Mouse (Mus musculus): ENCODE results near the gene Kif3a.

The Kif3a gene

GRCm38 (mm10) chr11:53616748-53617558, 49.8 kb downstream of the Kif3a start:
- DNase-seq (ENCODE audit: low spot score) = no peak

- no peak for DNase-seq (ENCODE audit: low spot score)
Observed at GRCm38 (mm10) chr11:53617562-53618109, 50.5 kb downstream of the Kif3a start.

- DNase-seq (ENCODE audit: low spot score) = no peak
Observed at GRCm38 (mm10) chr11:53618619-53619198, 51.5 kb downstream of the Kif3a start, which contains the start of gene Il4. Gene Il4, minus strand, starts transcription at chr11:53618669.

- DNase-seq (ENCODE audit: low spot score) = no peak
Observed at GRCm38 (mm10) chr11:53619428-53619827, 52.2 kb downstream of the Kif3a start.

GRCm38 (mm10) chr11:53620094-53620493, 52.9 kb downstream of the Kif3a start:
- no peak for DNase-seq (ENCODE audit: low spot score)

- DNase-seq (ENCODE audit: low spot score) = no peak
Observed at GRCm38 (mm10) chr11:53621582-53622439, 54.6 kb downstream of the Kif3a start.

- DNase-seq (ENCODE audit: low spot score) = no peak
Observed at GRCm38 (mm10) chr11:53622440-53622806, 55.2 kb downstream of the Kif3a start.

- DNase-seq (ENCODE audit: low spot score) = no peak
Observed at GRCm38 (mm10) chr11:53623573-53623972, 56.4 kb downstream of the Kif3a start.

GRCm38 (mm10) chr11:53624124-53624523, 56.9 kb downstream of the Kif3a start:
- DNase-seq (ENCODE audit: low spot score) = no peak

GRCm38 (mm10) chr11:53626802-53627373, 59.7 kb downstream of the Kif3a start:
- DNase-seq (ENCODE audit: low spot score) = no peak

GRCm38 (mm10) chr11:53627859-53628258, 60.7 kb downstream of the Kif3a start:
- peak; percentile 39 for DNase-seq (ENCODE audit: low spot score)

- DNase-seq (ENCODE audit: low spot score) = no peak
Observed at GRCm38 (mm10) chr11:53632122-53632733, 65.0 kb downstream of the Kif3a start.

GRCm38 (mm10) chr11:53633644-53634043, 66.5 kb downstream of the Kif3a start:
- DNase-seq (ENCODE audit: low spot score) = no peak

- no peak for DNase-seq (ENCODE audit: low spot score)
Observed at GRCm38 (mm10) chr11:53634556-53634955, 67.4 kb downstream of the Kif3a start, which contains the start of gene Il13. Gene Il13, minus strand, starts transcription at chr11:53634702.

GRCm38 (mm10) chr11:53635590-53636182, 68.5 kb downstream of the Kif3a start:
- no peak for DNase-seq (ENCODE audit: low spot score)

GRCm38 (mm10) chr11:53636183-53636646, 69.0 kb downstream of the Kif3a start:
- DNase-seq (ENCODE audit: low spot score) = no peak

- no peak for DNase-seq (ENCODE audit: low spot score)
Observed at GRCm38 (mm10) chr11:53637046-53637802, 70.0 kb downstream of the Kif3a start.

GRCm38 (mm10) chr11:53637803-53638260, 70.7 kb downstream of the Kif3a start:
- DNase-seq (ENCODE audit: low spot score) = no peak

GRCm38 (mm10) chr11:53642744-53643279, 75.6 kb downstream of the Kif3a start:
- no peak for DNase-seq (ENCODE audit: low spot score)

- no peak for DNase-seq (ENCODE audit: low spot score)
Observed at GRCm38 (mm10) chr11:53644017-53644416, 76.8 kb downstream of the Kif3a start.
